Mouse (Mus musculus) left cerebral cortex, adult 9 months (tissue): ENCODE data around the gene Usp32.

Experiments
- DNase-seq, 2 experiments: peaks; one replicate each; pipeline ENCODE4 v3.0.0; 2022; ENCODE audit warnings: low spot score in 2 of 2

Gene Usp32

GRCm38 (mm10) chr11:84948114-84948513 is 191.8 kb downstream of the Usp32 start:
- no peak for DNase-seq

GRCm38 (mm10) chr11:84947206-84947605 is 192.8 kb downstream of the Usp32 start:
- no peak for DNase-seq

GRCm38 (mm10) chr11:84945841-84946240 is 194.1 kb downstream of the Usp32 start:
- no peak for DNase-seq

DNA sequence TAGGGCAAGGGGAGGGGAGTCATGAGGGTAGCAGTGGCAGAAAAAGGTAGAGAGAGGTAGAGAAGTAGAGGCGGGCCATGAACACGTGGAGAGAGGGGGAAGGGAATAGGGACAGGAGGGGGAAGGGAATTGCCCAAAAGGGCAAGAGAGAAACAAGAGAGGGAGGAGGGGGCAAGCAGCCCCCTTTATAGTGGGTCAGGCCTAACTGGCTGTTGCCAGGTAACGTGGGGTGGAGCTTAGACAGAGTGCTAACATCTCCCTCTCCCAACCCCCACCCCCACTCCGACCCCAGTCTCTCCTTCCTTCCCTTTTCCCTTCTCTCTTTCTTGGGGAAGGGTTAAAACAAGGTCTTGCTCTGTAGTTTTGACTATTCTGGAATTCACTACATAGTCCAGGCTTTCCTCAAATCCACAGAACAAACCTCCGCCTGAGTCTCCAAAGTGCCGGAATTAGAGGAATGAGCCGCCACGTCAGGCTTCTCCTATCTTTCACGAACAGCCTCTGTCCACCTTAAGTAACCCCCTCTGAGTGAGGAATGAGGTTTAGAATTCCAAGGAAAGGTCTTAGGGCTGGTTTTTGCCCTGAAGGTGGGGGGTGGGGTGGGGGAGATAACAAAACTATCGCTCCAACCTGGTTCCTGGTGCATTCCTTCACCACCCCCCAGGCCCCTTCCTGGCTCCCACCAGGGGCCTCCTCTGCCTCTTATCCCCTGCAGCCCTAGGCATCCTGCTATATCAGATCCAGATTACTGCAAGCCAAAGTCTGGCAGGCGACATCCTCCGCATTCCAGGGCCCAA is 195.1 kb downstream of the Usp32 start:
- no peak for DNase-seq

- DNase-seq, result no peak
Measured at GRCm38 (mm10) chr11:84943948-84944347, 196.0 kb downstream of the Usp32 start.

DNA sequence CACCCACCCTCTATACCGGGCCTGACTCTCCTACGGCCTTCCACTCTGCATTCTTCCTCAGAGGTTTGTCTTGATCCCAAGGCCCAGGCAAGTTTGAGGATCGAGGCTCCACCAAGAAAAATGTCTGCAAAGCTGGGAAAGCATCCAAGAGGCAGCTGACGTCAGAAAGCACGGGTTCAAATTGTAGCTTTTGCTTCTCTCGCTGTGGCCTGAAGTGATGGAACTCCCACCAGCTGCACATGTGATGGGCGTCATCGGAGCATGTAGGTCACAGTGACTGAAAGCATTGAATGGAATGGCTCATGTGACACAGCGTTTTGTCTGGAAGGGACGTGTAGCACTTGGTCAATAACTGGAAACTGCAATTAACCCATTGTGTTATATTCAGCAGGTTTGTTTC is 199.8 kb downstream of the Usp32 start:
- no peak for DNase-seq

- DNase-seq, result peak in 1 of 2 experiments; percentile 73
Measured at GRCm38 (mm10) chr11:84939508-84940053, 200.4 kb downstream of the Usp32 start.
